In the genomic region with DNA sequence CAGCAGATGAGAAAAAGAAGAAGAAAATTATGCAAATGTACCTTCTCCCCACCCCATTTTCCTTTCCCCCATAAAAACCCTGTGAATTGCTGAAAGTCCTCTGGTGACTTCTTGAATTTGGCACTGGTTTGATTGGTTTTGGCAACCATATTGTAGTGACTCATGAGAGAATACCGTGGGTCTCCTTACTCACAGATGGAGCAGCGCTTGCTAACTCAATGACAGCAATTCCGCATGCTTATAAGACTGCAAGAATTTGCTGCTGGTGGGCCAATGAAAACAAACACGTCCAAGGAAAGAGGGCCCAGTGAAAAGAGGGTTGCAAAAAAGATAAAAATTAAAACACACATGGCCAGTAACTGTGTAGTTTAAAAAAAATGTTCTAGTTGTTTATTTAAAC, we compare ENCODE assay signal across 9 mouse cellular contexts.
DNase-seq lines count a peak whose midpoint lies in the region; ATAC-seq lines count a peak whose summit lies in the region.
"Had no signal": no experiment of that assay in that cellular context is flagged by ENCODE, and none has a peak within 500 bp of the region (broad histone marks: within the 10 kb centered on the region; RNA-seq: fewer than 3 reads in every experiment).

No protein-coding gene starts in this region.

- no peak for ATAC-seq in erythroid progenitor cell, adult 5-6 weeks (replicated peaks; ENCODE audit: low FRiP score, poor library complexity, severe bottlenecking)

- DNase-seq in frontal cortex, postnatal 36 days (ENCODE audit: low spot score in 2 of 2), result peak; percentile 4 to 16
- no peak for DNase-seq in frontal cortex, postnatal 10 days (ENCODE audit: low spot score in 2 of 2)
- peak; percentile 77 for DNase-seq in 3134 (ENCODE audit: extremely low read depth, insufficient read length, low spot score)
- peak; percentile 57 for DNase-seq in brain, adult 2 months (ENCODE audit: low read depth, low spot score)
- DNase-seq in kidney, postnatal 10 days, result peak; percentile 38
- DNase-seq in thymus, postnatal 0 days (ENCODE audit: low spot score), result no peak
- DNase-seq in embryo, embryonic 10.5 days (ENCODE audit: low spot score), result no peak
- DNase-seq: thymus, adult 18-20 months had no signal

Comparison
In these comparisons a context has a peak if more than half of its experiments do, and no peak if none do; other contexts are left out.
1. DNase-seq: peak in frontal cortex, postnatal 36 days (2 of 2), 3134 (single experiment), brain, adult 2 months (single experiment) and kidney, postnatal 10 days (single experiment); none in frontal cortex, postnatal 10 days (0 of 2), thymus, postnatal 0 days (single experiment) and embryo, embryonic 10.5 days (single experiment).